ENCODE assay signal across 1 mouse cellular context in the genomic region with DNA sequence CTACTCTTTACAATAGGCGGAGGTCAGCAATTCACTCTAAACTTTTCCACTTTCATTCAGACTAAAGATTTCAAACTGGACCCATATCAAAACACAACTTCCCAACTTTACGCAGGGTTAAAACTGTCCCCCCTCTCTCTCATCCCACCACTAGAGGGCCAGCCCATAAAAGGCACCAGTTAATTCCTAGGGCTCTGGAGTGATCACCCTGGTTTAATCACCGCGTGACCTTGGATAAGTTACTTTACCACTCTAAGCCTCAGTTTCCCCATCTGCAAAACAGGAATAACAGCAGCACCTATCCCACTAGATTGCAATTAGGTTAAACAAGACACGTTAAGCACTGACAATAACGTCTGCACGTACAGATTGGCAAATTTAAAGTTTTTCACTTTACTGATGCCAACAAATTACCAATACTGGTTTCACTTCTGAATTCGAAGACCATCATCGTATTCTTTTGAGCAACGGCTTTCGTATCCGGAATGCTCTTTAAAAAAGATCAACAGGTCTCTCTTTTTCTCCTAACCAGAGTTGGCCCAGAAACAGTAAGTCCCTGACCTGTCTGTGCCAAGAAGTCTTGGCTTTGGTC.
TF ChIP-seq lines count a peak whose summit lies in the region.

No protein-coding gene starts in this region.

TF ChIP-seq in CH12.LX, 34 proteins besides CTCF, POLR2A, EP300 and RAD21 (continued from another document):
- TF ChIP-seq JUND (conservative IDR thresholded peaks at IDR 0.05; ENCODE audit: low read depth, low read length) (no peak; the same call in 1 of the 2 replicates), JUN (IDR thresholded peaks at IDR 0.05; ENCODE audit: insufficient read depth, low read depth, low read length) (no peak), KAT2A (IDR thresholded peaks at IDR 0.05; ENCODE audit: insufficient replicate concordance, low read length) (0 out of 2 replicates have a peak, but pooled peaks have one; percentile 27), CHD1 (IDR thresholded peaks at IDR 0.05; ENCODE audit: low read depth, low read length) (peak; percentile 5; the same call in 1 of the 2 replicates), SIN3A (IDR thresholded peaks at IDR 0.05; ENCODE audit: low read length) (peak; percentile 55), MYC (IDR thresholded peaks at IDR 0.05; ENCODE audit: low read depth, low read length) (0 out of 2 replicates have a peak, but pooled peaks have one; percentile 27), UBTF (IDR thresholded peaks at IDR 0.05; ENCODE audit: low read depth, low read length) (no peak), MAZ (IDR thresholded peaks at IDR 0.05; ENCODE audit: low read depth, low read length) (peak; percentile 58; the same call in 1 of the 2 replicates), ZMIZ1 (IDR thresholded peaks at IDR 0.05; ENCODE audit: low read depth, low read length) (no peak), GABPA (IDR thresholded peaks at IDR 0.05; ENCODE audit: insufficient replicate concordance, low read depth, low read length) (no peak), PAX5 (IDR thresholded peaks at IDR 0.05; ENCODE audit: low read length) (no peak), USF2 (conservative IDR thresholded peaks at IDR 0.05; ENCODE audit: low read depth, low read length) (no peak), ETS1 (conservative IDR thresholded peaks at IDR 0.05; ENCODE audit: low read depth, low read length) (no peak), IRF4 (IDR thresholded peaks at IDR 0.05; ENCODE audit: low read depth, low read length) (no peak), TBP (conservative IDR thresholded peaks at IDR 0.05; ENCODE audit: low read depth, low read length) (no peak), SMC3 (IDR thresholded peaks at IDR 0.05; ENCODE audit: low read depth, low read length) (peak; percentile 31), USF1 (IDR thresholded peaks at IDR 0.05; ENCODE audit: low read depth, low read length) (no peak), ZC3H11A (IDR thresholded peaks at IDR 0.05; ENCODE audit: low read depth, low read length) (no peak), POLR2AphosphoS2 (IDR thresholded peaks at IDR 0.05; ENCODE audit: low read depth, low read length) (no peak), BHLHE40 (IDR thresholded peaks at IDR 0.05; ENCODE audit: low read depth, low read length) (peak; percentile 56), NRF1 (IDR thresholded peaks at IDR 0.05; ENCODE audit: low read depth, low read length) (no peak), TCF12 (IDR thresholded peaks at IDR 0.05; ENCODE audit: low read depth, low read length) (no peak), ZKSCAN1 (IDR thresholded peaks at IDR 0.05; ENCODE audit: borderline replicate concordance, low read depth, low read length) (no peak)
